Mouse (Mus musculus) monocyte, adult 5-6 weeks (primary cell): ENCODE results near the gene Acat1. TPM values are rescaled to one million over a fixed set of nuclear protein-coding genes. Genes with fewer than 3 reads are reported as not detected.

Experiments
- ATAC-seq: fragments of 153-309, 156-312 bp; replicated peaks from 2 replicates; pipeline ENCODE4 v1.8.0; 2017; ENCODE audit warnings: mild to moderate bottlenecking; ENCODE audit not compliant: low TSS enrichment, insufficient number of reproducible peaks, severe bottlenecking, poor library complexity, low FRiP score
- total RNA-seq: library from RNA; stranded (forward); fragments of 200-1000, 200-491, 200-594 nt; gene quantifications from 3 replicates; pipeline ENCODE4 v1.2.3, GENCODE M21; 2017

Acat1 gene
- 21.0 to 31.0 TPM (median 28.5 TPM) in 3 replicates for total RNA-seq

GRCm38 (mm10) chr9:53609968-53610781 is at the start of gene Acat1:
Acat1 (minus strand) TSS chr9:53610382.
- ATAC-seq: peak; percentile 99

GRCm38 (mm10) chr9:53634796-53635195 is 24.6 kb upstream of the Acat1 start:
- ATAC-seq: no peak

- ATAC-seq: no peak
These were observed 5.1 kb upstream of the Acat1 start for GRCm38 (mm10) chr9:53615246-53615645.

GRCm38 (mm10) chr9:53614286-53614685 is 4.1 kb upstream of the Acat1 start:
- no peak for ATAC-seq

GRCm38 (mm10) chr9:53609306-53609967 is 745 bp downstream of the Acat1 start:
- no peak for ATAC-seq

GRCm38 (mm10) chr9:53607816-53608215 is 2.4 kb downstream of the Acat1 start:
- ATAC-seq: no peak

GRCm38 (mm10) chr9:53607192-53607591 is 3.0 kb downstream of the Acat1 start:
- ATAC-seq: no peak

- ATAC-seq: no peak
These were observed 5.2 kb downstream of the Acat1 start for GRCm38 (mm10) chr9:53604954-53605353.

- no peak for ATAC-seq
These were observed 6.3 kb downstream of the Acat1 start for GRCm38 (mm10) chr9:53603849-53604248.

GRCm38 (mm10) chr9:53603384-53603783 is 6.8 kb downstream of the Acat1 start:
- ATAC-seq: peak; percentile 59; the same call in 1 of the 2 replicates

GRCm38 (mm10) chr9:53601541-53601940 is 8.6 kb downstream of the Acat1 start:
- no peak for ATAC-seq

GRCm38 (mm10) chr9:53598631-53599030 is 11.6 kb downstream of the Acat1 start:
- no peak for ATAC-seq

GRCm38 (mm10) chr9:53596971-53597600 is 13.1 kb downstream of the Acat1 start:
- ATAC-seq: no peak

- peak; percentile 85; the same call in 1 of the 2 replicates for ATAC-seq
These were observed 15.4 kb downstream of the Acat1 start for GRCm38 (mm10) chr9:53594764-53595163.

- no peak for ATAC-seq
These were observed 28.3 kb downstream of the Acat1 start for GRCm38 (mm10) chr9:53581870-53582269.

GRCm38 (mm10) chr9:53575721-53576120 is 34.5 kb downstream of the Acat1 start:
- no peak for ATAC-seq

- ATAC-seq: no peak
These were observed 37.5 kb downstream of the Acat1 start for GRCm38 (mm10) chr9:53572516-53573307.

- no peak for ATAC-seq
These were observed 39.5 kb downstream of the Acat1 start for GRCm38 (mm10) chr9:53570662-53571061.
